Mouse (Mus musculus) liver, adult 2 months (tissue): ENCODE measurements around the gene Shisal2b.

Experiments used
- CTCF ChIP-seq: fragments of 200-500 bp; IDR thresholded peaks from 2 replicates; pipeline ENCODE4 v1.5.1; 2011; ENCODE audit warnings: low read depth, low read length, control low read depth
- POLR2A ChIP-seq: fragments of 200-500 bp; IDR thresholded peaks from 2 replicates; pipeline ENCODE4 v1.6.1; 2011; ENCODE audit warnings: low read length, control low read depth; ENCODE audit not compliant: insufficient read depth; ENCODE audit errors: extremely low read depth

GRCm38 (mm10) chr13:104853645-104854044 lies 10.0 kb downstream of the Shisal2b start:
- no peak for TF ChIP-seq CTCF
- no peak for TF ChIP-seq POLR2A
